Mouse (Mus musculus) adrenal gland (tissue): ENCODE measurements around the gene Fgfr2.
"Not testable (repeated sequence)": the region's sequence is repeated elsewhere in the genome, so short reads cannot be mapped to it uniquely, and the experiment has no call there.

Experiments
- intact Hi-C: fragments of 180-260 bp; cut with DNase I; formaldehyde crosslinking; loops from one replicate; pipeline ENCODE4 v1.15.1; 2025

Fgfr2 gene

DNA sequence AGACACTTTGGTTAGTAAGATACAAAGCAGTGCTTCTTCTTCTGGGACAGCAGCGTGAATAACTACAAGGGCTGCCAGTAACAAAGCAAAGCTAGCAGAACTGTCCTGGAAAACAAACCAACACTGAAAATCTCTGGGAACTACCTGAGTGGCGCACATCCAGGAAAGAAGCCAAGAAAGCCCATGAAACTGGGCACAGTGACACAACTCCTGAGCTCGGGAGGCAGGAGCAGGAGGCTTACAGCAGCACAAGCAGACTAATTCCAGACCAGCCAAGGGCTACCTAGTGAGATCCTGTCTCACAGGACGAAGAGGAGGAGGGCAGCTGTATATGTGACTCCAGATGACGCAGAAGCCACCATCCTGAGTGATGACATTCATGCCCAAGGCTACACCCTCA is 676.3 kb downstream of the Fgfr2 start:
- intact Hi-C loops: no loop called here

DNA sequence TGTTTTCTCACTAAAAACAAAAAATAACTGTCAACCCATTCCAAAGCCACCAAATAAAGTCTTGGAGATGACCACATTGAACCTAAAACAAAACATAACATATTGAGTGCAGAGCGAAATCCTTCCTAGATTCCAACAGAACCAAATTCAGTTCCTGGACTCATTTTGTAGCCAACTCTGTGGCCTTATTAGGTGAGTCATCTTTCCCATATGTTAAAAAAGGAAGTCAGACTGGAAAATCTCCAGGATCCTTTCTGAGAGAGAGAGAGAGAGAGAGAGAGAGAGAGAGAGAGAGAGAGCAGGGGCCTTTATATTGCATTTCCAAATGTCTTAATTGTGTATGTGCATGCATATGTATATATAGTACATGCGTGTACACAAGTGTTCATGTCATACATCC is 678.9 kb downstream of the Fgfr2 start:
- intact Hi-C loops: no loop called here

DNA sequence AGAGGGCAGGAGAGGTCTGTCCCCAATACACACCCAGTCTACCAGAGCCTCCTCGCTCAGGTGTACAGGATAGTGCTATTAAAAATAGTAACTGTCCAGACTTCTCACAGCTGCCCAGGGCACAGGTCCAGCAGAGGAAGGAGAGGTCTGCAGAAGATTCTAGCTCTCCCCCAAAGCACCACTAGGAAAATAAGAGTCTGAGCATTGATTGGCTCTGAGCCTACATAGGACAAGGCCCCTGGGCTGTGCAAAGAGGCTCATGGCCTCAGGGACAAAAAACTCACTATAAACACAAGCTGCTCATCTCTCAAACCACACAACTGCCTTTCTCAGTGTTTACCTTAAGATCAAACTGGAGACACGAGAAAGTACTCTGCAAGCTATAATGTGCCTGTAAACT is 679.4 kb downstream of the Fgfr2 start:
- intact Hi-C loops: no loop called here

DNA sequence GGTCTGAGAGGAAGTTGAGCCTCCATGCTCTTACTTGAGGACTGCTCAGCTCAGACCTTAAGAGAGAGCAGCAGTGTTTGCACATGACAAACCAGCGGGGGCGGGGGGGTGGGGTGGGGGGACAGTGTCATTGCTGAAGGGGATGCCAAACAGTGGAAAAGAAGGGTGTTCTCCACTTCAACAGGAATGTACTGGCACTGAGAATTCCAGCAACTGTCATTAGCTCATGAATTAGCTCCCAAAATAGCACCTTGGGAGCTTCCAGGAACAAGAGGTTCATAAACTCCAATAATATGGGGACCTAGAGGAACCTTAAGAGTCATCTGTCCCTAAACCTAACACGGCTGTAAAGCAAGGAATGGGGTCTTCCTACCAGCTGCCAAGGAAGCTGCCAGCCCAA is 680.0 kb downstream of the Fgfr2 start:
- intact Hi-C loops: no loop called here

DNA sequence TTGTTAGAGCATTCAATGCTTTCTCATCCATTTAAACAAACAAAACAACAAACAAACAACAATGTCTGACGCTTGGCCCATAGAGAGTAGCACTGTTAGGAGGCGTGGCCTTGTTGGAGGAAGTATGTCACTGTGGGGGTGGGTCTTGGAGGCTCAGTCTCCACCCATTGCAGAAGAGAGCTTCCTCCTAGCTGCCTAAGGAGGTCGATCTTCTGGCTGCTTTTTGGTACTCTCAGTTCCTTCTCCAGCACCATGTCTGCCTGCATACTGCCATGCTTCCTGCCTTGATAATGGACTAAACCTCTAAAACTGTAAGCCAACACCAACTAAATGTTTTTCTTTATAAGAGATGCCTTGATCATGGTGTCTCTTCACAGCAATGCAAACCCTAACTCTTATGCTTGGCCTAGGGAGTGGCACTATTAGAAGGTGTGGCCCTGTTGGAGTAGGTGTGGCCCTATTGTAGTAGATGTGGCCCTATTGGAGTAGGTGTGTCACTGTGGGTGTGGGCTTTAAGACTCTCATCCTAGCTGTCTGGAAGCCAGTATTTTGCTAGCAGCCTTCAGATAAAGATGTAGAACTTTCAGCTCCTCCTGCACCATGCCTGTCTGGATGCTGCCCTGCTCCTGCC is 680.9 kb downstream of the Fgfr2 start:
- intact Hi-C loops: not testable (repeated sequence)

DNA sequence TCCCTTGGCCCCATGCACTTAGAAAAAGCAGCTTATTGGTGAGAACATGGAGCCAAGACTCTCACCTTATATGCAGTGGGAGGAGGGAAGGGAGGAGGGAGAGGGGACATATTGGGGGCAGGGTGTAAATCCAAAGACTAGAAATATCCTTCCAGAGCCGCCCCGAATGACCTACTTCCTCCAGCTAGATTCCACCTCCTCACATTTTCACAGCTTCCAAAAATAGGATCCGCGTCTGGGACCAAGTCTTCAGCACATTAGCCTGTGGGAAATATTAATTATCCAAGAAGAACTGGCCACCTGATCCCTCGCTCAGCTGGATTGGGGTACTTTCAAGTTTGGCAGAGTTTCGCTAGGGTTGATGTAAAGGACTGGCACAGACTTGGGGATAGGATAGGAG is 683.2 kb downstream of the Fgfr2 start:
- intact Hi-C loops: no loop called here

DNA sequence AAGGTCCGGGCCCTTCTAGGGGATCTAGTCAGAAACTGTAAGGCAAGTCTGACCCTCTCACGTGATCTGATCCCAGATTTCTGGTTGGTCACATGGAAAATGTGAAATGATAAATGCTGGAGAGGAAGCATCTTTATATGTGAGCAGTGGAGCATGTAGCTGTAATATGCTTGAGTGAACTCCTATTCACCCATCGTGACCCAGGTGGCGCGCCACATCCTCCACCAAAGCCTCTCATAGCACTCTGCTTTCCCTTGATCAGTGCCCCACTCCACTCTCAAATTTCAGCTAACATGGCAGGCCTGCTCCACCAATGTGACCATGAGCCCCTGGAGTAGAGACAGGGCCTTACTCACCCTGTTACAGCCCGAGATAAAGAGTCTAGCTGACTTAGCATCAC is 685.1 kb downstream of the Fgfr2 start:
- intact Hi-C loops: no loop called here

DNA sequence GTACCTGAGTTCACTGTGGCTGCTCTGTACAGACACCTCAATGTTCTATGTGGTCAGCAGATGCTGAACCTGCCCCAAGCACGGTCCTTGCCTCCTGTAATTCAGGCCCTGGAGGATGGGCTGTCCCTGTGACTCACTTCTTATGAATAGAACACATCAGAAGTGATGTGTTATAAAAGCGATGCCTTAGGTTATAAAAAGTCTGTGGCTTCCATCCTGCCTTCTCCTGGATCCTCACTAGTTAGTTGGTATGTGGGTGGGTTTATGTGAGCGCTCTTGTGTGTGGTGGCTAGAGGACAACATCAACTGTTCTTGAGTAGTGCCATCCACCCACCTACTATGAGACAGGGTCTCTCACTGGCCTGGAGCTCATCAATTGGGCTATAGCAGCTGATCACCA is 685.7 kb downstream of the Fgfr2 start:
- intact Hi-C loops: no loop called here

DNA sequence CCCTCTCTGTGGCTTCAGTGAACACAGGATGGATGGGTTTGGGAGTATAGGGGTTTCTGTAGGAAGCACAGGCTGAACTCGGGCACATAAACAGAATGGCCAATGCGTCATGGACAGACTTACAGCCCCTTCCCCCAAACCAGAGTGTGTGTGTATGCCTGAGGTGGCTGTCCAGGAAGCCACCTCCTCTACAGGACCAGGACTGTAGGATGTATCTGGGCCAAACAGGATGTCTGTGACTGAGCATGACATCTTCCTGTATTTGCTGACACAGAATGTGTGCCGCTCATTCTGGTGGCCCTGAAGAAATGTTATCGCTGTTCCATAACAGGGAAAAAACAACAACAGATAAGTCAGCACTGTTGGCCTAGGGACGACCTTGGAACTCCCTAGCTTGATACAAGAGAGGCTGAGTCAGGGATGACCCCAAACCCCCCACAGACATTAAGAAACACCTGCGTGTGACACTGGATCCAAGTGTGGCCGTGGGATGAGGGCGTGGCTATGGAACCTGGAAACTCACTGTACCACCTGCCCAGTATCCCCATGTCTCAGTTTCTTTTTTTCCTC is 687.6 kb downstream of the Fgfr2 start:
- intact Hi-C loops: no loop called here

DNA sequence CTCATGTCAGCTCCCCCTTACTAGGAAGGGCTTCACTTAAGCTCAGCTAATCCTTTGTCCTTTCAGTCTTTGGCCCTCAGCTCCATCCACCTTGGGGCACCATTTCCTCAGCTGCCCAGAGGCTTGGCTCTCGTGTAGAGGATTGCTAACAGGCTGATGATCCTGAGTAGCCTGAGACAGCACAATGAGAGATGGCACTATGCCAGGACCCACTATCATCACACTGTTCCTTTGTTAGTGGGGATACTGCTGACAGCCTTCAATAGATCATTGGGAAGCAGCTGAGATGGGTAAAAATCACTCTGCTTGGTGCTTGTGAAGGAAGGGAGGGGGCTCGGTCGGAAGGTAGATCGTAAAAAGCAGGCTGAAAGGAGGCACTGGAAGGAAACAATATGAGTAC is 693.8 kb downstream of the Fgfr2 start:
- intact Hi-C loops: no loop called here

DNA sequence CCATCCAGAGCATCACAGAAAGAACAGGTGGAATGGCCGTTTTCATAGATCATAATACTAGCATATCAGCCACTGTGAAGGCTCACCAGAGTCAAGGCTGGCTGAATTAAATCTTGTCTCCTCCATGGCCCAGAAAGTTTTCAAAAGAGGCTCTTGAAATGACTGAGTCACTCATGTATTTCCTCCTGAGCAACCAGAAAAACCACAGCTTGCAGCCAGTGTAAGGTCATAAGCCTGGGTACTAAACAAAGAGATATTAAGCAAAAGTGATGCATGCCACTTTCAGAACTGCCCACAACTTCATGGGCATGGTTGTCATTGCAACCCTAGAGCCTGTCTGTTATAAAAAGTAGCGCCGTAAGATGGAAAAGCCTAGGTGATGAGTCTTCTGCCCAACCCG is 694.8 kb downstream of the Fgfr2 start:
- intact Hi-C loops: no loop called here

DNA sequence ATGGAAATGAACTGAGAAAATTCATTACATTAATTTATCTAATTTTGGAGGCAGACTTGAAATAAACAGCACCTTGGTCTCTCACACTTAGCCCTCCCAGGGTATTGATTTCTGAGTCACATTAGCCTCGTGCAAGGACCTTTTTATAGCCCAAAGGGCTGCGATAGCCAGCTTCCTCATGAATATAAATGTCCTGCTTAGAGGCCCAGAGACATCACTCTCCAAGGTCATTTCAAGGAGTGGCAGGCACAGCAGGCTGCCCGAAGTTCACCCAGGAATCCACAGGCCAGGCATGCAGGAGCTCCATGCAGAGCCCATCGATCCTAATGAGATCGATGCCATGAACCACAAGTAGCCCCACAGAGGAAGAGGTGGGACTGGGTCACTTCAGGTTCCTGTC is 697.1 kb downstream of the Fgfr2 start:
- intact Hi-C loops: no loop called here

DNA sequence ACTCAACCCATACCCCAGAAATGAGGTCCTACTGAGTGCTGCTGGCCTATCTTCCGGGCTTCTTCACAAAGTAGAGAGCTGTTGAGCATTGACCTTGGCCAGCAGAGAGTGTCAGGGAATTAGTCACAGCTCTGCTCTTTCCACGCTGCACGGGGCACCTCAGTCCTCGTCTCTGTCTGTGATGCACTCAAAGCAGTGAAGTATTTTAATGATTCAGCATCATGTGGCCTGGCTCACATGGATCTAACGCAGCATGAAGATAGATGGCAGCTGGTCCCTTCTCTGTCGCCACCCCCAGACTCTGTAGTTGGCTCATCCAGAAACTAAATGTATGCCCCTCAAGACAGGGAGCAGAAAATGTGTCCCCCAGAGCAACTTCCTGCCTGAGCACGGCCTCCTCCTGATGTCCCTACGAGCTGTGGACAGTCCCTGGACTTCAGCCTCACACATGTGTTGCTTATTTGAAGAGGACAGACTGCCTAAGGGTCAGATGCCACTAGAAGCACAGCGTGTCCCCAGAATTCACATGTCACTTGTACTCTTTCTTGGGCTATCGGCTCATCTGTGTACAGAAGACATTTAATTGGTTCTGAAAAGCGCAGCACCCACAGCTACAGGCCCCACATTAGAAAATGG is 697.7 kb downstream of the Fgfr2 start:
- intact Hi-C loops: no loop called here

DNA sequence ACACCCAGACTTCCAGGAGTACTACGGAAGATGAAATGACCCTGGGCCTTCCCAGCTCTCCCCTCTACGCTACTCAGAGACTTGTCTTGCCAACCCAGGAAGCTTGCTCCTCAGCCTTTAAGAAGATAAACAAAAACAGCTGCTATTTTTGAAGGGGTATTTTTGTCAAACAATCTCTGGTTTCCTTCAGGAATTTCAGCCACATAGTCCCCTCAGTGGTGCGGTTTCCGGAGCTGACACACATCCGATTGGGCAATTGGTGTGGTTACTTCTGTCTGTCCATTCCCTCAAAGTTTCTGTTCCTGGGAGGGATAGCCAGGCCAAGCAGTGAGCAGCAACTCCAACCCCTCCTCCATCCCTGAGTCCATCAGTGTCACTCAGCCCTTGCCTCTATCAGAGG is 699.6 kb downstream of the Fgfr2 start:
- intact Hi-C loops: no loop called here

DNA sequence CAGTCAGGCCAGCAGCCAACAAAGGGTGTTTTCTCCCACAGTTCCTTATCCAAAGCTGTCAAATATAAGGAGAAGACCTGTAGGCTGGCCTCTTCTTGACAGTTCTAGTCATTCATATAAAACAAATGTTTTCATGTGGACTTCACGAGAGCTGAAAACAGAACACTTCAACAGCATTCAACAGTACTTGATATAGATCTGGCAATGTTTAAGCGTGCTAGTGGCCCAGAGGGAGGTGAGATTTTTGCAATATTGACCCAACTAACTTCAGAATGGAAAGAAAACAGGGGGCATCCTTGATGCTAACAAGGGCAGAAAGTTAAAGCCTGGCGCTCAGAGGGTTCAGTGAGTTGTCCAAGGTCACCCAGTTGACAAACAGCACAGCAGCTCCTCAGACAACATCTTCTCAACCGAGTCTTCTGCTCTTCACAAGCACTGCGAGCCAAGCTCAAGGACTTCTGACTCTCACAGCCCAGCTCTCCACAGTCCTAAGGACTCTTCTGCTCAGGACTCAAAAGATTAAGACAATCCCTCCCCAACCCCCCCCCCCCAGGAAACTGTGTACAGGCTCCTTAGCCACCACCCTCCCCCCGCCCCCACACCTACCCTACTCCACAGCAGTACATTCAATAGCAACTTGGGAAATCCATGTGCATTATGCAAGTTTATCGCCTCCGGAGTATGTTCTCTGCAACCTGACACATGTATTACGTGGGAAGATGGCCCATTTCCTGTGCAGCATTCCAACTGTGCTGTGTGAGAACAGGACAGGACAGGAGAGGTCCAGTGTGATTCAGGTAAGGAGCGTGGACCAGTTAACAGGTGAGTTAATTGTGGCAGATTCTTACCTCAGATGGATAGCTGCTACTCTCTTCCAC is 703.5 kb downstream of the Fgfr2 start:
- intact Hi-C loops: no loop called here

DNA sequence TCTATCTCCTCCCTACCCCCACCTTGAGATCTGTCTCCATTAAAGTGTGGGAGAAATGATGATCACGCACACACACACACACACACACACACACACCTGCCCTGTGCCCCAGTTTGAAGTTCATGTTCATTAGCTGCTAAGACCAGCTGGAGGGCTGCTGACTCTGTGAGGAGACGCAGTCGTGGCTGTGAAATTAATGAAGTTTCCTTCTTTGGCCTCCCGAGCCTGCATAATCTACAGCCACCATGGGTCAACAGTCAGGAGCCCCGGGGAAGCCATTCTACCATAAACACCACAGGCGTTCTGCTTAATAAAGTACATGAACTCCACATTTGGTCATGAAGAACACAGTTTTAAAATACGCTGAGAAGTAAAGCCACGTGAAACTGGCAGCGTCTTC is 706.3 kb downstream of the Fgfr2 start:
- intact Hi-C loops: no loop called here

DNA sequence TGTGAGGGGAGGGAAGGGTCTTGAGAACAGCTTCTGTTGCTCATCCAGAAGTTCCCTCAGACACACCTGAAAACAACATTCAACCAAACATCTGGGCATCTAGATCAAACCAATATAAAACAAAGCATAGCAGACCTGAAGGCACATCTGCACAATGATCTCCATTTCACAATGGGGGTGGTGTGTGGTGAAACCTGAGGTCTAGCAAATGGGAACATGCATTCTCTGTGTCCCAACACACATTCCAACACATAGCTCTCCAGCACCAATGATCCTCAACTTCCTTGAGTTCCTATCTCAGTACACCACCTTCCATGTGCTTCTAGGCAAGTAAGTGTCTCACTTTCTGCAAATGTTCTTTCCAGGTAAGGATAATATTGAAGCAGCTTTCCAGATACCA is 707.3 kb downstream of the Fgfr2 start:
- intact Hi-C loops: no loop called here

DNA sequence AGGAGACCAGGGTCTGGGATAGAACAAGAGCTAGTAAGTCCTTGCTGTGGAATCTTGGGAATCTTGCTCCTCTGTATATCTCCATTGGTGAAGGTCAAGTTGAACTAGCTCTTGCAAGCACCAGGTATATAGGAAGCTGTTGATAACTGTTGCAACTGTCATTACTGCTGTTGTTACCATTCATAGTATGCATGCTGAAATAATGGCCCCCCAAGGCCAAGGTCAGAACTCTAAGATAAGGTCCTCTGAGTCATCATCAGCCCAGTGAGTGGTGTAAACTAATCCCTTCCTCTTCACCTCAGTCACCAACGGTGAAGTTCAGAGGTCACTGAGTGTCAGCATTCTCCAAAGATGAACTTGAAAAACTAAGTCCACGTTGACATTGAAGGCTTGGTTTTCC is 710.6 kb downstream of the Fgfr2 start:
- intact Hi-C loops: no loop called here

DNA sequence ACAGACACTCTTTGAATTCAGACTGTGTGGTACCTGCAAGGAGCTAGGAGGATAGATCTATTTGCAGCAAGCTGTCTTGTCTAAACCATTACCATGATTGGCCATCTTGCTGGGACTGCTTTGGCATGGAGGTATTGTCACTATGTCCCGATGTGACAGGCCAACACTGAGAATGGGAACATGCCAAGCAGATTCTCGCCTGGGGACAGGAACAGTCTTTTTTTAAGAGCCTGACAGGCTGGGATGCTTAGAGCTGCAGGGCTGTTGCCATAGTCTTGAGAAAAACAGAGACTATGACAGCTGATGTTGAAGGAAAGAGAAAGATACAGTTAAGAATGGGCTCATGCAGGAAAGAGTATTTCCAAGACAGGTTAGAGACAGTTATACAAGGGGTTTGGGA is 711.4 kb downstream of the Fgfr2 start:
- intact Hi-C loops: no loop called here

DNA sequence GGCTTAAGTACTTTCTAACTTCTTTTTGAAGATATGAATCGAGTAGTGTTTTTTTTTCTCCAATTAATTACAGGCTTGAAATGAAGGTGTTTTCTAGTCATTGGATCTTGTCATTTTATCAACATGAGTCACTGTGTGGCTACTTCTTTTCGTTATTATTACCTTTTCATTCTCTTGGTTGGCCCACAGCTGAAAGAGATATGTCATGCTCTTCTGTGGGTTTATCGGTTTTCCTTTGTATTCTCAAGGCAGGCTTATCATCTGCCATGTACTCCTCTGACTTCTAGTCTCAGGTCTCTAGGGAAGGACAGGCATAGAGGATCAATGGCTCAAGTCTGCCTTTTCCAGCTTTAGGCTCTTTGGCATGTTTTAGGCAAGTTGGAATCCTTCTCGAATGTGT is 712.2 kb downstream of the Fgfr2 start:
- intact Hi-C loops: no loop called here

DNA sequence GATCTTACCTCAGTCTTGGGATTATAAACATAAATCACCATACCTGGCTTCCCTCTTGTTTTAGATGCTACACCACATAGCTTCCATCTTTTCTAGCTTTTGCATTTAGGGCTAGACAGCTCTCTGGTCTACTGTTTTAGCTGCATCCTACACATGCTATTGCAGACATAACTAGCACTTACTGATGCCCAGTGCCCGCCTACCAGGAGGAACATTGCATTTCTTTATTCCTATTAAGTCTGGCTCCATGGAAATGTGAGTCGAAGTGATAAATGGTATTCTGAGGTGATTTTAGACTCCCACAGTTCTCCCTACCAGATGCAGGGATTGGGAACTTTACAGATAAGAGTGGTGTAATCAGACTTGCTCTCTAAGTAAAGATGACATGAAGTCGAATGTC is 713.3 kb downstream of the Fgfr2 start:
- intact Hi-C loops: no loop called here

DNA sequence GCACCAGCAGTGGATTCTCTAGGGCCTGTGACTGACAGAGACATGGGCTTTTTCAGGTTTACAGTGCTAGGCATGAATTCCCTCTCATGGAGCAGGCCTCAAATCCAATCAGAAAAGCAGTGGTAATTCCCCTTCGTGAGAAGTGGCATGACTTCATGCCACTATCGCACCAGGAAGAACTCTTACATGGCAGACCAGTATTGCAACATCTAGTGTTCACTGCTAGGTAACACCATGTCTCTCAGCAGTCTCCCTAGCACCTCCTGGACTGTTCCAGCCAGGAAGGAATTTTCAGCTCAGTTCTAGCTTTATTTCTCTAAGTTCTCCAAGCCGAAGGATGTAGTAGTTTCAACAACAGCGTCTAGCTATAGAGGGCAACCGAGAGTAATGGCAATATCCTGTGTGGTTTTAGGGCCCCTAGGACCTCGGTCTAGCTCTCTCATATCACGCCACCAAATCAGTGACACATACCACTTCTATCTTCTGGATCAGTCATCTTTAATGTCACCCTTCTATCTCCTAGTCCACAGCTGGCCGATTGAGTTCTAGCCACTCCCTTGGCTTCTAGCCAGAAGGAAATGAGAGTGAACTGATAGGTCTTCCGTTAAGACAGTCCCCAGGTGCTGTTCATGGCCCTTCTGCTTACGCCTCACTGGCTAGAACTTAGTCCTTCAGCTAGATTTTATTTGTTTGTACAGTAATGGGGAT is 720.6 kb downstream of the Fgfr2 start:
- intact Hi-C loops: no loop called here
